Mouse (Mus musculus) cerebellum, postnatal 4 days (tissue): Measurements from ENCODE around the gene Prdm16.

Experiments used
- DNase-seq, 2 experiments: peaks; one replicate each; pipeline ENCODE4 v3.0.0; 2022; ENCODE audit warnings: low spot score in 2 of 2, mixed read lengths in 1 of 2

The Prdm16 gene

DNA sequence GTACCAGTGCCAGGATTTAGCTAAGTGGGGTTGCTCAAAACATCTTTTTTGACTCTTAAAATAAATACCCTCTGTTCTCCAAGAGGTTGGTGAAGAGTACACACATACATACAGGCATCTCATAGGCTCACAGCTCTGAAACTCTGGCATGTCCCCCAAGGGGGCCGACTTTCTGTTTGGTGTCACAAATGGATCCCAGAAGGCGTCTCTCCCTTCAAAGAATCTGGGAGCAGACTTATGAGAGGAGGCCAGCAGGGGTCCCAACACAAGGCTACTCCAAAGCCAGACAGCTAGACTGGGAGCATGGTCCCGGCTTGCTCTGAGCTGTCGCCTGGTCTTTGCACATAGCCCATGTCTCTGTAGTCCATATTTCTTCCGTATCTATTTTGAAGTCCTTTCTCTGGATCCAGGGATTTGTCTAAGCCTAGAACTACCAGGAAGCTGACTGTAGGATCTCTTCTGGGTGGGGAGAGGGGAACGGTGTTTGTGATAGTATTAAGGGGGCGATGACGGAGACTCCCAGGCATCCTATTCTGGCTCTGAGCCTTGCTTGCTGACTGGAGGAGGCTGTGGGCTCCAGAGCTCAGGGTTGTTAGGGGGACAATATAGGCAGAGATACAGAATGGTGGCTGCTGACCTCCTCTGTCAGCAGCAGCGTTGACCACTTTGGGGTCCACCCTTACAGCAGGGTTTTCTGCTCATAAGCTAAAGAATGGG is 156.0 kb downstream of the Prdm16 start:
- DNase-seq, result no peak

DNA sequence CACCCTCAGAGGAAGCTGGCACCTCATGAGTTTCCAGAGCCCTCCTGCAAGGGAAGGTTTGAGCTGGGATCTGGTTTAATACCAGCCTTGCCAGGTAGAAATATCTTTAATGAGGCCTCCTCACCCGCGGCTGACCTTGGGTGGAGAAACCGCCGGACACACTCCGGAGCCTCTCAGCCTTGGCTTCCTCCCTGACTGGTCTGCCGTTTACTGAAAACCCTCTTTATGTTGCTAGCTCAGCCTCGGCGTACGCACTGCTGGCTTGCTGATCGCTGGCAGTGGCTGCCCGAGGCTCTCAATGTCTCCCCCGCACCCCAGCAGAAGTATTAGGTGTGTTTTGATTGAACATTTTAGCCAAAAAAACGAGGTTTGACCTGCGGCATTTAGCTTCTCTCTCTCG is 156.5 kb downstream of the Prdm16 start:
- no peak for DNase-seq

DNA sequence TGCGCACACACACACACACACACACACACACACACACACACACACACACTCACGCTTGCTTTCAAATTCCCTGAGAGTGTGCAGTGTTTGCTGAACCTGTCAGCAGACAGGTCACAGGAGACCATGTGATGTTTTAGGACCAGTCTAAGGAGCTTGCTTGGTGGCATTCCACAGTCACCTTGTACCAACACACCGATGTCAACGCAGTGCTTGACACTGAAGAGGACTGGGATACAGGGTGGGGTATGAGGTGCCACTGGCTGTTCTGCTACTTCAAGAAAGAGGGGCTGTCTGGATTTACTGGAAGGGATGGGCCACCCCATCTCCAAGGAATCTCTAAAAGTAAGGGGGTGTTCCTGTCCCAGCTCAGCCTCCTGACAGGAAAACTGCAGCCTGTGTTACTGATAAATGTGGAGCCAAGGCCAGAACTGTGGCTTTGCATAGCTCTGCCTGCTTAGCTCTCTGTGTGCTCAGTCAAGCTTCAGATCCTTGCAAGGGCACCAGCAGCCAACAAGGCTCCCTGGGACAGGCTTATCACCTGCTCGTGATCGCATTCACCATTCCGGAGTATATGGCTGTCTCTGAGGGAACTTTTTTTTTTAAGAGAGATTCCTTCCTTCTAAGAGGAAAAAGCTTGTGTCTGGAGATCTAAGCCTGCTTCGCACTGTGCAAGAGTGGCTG is 157.6 kb downstream of the Prdm16 start:
- no peak for DNase-seq

DNA sequence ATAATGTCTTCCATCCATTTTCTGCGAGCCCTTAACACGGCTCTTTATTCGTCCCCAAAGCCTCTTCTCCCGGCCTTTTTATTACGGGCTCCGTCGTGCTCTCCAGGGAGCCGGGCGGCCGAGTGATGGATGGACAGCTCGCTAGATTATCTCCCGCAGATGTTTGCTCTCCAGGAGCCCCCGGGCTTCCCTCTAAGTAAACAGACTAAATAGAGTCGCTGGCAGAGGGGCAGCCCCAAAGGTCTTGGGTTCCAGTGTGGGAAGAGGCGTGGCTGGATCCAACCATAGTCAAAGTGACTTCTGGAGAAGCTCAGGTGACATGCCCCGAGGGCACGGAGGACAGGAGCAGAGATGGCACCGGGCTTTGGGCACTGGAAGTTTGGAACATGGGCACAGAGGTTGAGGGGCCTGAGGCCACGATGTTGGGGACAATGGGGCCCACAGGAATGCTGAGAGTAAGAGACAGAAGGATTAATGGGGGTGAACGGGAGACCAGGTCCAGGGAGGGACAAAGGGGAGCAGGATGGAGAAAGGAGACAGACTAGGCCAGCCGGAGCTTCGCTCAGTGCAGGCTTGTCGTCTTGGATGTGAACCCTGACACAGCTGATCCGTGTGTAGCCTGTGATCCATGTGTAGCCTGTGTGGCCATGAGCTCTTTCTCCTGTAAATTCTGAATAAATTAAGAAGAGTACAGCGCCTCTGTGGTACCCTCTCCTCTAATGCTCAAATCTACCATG is 162.9 kb downstream of the Prdm16 start:
- no peak for DNase-seq

DNA sequence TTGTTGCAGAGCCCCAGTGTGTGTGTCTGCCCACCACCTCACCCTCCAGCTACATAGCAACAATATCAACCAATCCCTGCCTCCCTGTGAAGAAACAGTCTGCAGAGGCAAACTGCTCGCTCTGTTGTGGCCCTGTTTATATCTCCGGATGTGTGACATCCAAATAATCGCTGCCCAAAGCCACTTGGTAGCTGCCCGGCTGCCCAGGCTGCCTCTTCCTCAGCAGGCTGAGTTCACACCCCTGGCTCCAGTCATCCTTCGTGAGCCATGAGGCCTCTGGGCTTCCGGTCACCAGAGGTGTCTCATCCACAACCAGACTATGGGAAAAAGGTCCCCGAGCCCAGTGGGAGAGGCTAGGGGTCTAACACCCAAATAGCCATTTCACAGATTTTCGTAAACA is 164.1 kb downstream of the Prdm16 start:
- DNase-seq, result no peak

DNA sequence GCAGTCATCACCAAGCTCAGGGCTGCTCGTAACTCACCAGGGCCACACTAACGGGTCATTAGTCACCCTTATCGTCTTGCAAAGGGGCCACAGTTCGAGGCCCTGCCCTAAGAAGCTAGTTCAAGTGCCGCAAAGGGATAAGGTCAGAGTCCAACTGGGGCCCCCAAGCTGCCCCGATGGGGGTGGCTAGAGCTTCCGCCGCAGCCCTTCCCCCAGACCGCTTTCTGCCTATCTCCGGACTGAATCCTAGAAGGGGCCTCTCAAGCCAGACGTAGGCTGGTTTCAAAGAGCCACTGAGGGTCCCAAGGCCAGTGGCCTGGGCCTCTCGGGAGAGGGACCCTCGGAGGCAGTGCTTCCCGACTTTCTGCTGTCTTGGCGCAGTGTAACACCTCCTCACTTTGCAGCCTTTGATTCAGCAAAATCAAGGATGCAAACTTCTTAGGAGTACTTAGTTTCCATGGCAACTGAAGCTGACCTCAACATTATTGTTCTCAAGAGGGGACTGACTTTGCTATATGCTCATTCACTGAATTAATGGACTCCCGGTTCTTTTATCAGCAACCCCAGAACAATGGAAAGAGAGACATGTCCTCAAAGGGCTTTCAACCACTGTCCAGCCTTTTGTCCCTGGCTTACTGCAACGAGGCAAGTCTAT is 165.1 kb downstream of the Prdm16 start:
- no peak for DNase-seq

DNA sequence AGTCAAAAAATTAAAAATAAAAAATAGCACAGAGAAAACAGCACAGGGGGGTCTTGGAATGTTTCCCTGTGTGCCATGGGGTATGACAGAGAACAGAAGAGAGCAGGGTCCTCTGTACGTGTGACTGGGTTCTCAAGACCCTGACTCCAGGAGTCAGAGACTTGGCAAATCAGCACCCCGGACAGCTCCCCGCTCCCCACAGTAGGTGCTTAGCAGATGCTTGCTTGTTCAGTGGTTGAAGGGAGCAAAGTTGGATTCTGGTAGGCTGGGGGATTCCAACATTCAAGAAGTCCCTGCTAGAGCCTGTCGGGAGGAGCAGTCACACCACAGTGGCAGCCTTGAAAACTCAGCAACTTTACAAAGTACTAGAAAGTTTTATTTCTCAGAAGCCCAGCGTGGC is 170.4 kb downstream of the Prdm16 start:
- DNase-seq, result no peak

DNA sequence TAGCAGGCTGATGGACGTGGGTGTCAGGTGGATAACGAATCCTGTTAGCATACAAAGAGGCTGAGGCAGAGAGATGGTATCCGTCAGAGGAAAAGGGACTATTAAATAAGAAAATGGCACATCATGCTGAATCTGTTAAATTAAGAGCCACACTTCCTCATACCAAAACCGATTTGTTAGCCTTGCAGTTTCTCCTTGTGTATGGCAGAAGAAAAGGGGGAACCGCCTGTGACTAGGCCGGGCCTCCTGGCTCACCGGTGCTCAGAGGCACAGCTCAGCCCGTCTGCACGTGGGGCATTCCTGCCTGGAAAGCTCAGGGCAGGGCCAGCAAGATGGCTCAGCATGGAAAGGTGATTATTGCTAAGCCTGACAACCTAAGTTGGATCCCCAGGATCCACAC is 171.6 kb downstream of the Prdm16 start:
- no peak for DNase-seq

DNA sequence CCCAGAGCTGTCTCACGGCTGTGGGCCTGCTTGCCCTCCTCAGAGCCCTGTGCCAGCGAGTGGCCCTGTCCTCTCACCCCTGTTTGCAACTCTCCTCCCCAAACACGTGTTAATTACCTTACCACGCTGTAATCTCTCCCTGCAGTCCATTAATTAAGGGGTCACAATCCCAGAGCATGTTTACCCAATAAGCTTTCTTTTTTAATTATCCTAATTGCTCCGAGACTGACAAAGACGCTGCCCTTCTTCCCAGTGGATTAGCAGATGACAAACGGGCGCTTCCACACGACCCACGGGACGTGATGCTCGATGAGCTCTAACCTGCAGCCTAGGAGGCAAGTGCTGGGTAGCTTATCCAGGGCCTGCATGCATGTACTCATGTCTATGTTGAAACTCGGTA is 176.7 kb downstream of the Prdm16 start:
- DNase-seq, result no peak

DNA sequence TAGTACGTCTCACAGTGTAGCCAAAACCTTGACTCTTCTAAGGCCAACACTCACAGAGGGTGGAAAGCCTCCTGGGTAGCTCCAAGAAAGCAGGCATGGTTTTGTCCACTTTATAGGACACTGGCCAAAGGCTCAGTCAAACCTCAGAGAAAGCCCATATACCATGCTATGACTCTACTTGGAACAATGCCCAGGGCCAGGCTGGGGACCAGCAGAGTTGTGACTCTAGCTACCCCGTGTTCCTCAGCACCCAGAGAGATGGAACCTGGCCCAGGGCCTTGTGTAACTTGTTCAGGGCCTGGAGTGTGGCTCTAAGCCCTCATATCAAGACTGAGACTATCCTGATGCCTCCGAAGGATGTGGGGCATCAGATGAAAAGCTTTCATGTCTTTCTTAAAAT is 178.9 kb downstream of the Prdm16 start:
- DNase-seq, result no peak

DNA sequence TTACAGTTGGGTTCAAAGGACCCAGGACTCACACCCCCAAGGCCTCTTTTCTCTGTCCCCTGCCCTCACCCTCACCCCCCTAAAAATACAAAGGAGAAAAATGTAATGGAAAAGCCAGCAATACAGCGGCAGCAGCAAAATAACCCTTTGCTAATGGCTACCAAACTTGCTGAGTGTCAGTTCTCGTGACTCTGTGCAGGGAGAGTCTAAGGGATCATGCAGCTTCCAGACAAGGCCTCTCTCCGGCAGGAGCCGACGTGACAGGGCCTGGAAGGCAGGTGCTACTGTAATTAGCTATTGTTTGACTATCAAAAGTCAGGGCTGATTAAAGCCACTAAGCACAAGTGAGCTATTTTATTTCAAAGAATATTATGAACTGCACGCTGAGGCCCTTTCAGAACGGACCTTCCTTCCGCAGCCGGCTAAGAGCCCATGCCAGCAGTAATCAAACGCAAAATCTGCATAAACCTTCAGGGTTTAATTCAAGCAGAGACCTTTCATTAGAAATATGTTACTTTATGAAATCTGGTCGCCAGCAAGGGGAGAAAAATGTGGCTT is 180.3 kb downstream of the Prdm16 start:
- DNase-seq, result no peak

DNA sequence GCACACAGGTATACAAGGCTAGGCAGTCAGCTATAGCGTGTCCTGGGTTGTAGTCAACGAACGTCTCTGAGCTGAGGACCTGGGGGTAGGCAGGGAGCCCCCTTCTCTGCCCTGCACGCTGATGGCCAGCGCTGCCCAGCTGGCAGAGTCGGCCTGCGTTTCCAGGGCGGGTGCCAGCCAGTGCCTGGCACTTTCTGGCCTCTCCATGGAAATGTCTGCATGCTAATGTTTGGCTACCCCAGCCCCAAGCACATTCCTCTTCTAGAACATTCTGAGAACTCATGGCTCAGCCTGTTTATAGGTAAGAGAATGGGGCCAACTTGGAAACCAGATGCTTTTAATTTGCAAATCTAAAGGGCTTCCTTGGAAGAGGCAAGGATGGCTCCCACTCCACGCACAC is 186.2 kb downstream of the Prdm16 start:
- no peak for DNase-seq

DNA sequence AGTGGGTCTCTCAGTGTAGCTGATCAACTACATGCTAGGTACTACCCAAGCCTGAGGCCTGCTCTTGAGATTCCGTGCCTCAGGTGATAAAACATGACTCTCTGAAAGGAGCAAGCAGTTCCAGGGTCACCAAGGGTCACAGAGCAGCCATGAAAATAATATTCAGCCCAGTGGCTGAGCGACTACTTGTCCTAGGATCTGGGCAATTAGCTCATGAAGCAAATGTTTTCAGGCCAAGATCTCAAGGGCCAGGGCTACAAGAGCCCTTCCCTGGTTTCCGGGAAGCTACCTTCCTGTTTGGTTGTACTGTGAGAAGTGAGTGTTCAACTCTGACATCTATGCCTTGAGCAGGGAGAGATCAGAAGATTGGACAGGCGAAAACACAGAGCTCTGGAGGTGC is 186.6 kb downstream of the Prdm16 start:
- DNase-seq, result no peak

DNA sequence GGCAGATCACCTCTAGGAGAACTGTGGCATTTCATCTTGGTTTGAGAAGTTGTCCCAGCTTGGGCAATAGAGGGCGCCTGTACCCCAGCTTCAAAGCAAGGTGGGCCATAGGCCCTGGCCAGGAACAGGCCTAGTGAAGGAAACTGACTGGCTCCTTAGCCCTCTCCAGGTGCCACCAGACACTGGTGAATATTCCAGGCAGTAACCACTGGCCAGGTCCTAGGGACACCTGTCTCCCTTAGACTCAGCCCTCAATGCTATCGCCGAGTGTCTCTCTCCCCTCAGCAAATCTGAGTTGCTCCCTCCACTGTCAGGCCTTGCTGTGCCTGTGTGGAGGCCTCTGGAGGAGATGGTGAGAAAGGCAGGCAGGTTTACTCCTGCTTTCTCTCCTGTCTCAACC is 187.3 kb downstream of the Prdm16 start:
- DNase-seq, result peak in 1 of 2 experiments; percentile 49

DNA sequence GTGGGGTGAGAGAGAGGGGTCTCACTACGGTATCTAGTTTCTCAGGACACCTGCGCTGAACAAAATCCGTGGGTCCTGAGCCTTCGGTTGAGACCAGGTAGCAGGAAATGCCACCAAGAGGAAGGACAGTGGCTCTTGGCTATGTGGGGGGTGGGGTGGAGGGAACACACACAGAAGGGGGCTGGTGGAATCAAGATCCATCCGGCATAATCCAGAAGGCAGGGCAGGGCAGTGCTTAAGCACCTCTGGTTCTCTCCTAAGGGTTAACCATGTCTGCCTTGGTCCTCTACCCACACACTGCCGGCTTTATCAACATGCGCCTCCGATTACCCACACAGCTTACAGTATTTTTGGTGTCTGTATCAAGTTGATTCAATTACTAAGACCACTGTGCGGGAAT is 191.0 kb downstream of the Prdm16 start:
- no peak for DNase-seq

DNA sequence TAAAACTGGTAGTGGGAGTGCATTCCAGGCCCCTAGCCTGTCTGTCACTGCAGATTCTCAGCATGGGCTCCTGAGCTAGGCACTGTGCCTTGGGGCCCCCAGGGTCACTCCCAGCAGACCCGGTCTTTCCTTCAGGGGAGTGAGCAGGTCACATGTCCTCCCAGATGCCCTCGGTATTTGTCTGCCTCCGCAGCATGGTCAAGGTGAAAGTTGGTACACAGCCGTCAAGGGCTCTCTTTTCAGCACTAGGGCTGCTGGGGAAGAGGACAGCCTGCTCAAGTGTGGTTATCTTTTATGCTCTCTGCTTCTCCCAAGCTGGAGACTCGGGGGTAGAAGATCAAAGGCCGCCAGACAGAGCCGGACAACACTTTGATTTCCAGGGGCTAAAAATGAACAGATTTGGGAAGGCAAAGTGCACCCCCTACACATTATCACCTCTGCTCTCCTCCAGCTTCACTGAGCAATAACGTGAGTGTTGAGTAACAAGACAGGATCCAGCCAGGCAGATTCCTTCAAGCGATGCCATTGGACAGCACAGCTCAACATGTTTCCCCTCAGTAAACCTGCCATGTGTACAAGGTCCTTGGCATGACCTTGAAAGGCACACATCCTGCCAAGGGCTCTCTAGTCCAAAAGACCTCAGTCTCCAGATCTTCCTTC is 193.9 kb downstream of the Prdm16 start:
- DNase-seq, result no peak

DNA sequence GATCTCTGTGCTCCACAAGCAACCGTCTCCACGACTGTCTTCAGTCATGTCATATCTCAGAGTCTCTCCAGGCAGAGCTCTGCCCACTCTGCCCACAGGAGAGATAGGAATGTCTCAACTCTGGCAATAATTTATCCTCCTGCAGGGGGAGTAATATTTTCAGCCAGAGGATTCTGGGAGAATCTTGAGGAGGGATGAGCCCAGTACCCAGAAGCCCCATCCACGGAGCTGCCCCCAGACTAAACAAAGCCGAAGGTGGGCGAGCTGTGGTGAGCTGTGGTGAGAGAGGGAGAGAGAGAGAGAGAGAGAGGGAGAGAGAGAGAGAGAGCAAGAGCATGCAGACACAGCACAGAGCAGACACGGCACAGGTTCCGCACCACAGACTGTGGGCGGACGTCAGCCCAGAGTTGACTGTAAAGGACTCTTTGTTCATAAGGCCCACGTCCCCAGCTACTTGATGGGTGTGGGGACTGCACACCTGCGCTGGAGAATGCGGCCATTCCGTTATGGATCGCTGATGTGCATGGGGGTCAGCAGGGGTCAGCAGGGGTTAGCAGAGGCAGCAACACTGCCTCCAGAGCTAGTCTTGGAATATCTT is 197.1 kb downstream of the Prdm16 start:
- no peak for DNase-seq

DNA sequence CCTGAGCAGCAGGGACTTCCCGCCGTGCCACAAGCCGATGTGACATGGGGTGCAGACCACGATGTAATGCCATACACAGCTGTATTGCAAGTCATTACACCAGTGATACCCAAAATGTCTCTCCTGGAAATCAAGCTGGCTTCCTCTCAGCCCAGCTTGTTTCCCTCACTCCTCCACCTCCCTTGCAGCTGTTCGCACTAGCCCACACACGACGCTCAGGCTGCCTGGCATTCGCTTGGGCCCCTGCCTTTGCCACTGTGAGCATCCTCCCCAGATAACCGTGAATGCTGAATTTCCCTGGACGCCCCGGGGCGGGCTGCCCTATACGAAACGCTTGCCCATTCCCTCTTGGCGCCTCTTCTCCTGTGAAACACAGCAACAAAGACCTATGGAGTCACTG is 198.1 kb downstream of the Prdm16 start:
- no peak for DNase-seq

DNA sequence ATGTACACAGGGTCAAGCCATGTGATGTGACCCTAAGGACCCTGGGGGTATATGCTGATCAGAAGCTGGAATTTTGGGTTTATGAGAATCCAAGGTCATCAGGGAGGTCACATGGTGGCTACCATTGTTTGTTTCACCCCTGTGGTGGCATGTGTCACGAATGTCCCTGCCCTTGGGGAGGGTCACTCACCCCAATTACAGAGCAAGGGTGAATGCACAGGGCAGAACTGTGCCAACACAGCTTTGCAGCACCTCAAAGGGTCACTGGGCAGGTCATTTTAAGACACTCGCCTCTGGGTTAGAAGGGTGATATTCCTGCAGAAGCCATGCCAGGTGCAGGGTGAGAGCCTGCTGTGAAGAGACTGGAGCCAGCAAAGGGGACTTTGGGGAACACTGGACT is 206.9 kb downstream of the Prdm16 start:
- DNase-seq, result no peak

DNA sequence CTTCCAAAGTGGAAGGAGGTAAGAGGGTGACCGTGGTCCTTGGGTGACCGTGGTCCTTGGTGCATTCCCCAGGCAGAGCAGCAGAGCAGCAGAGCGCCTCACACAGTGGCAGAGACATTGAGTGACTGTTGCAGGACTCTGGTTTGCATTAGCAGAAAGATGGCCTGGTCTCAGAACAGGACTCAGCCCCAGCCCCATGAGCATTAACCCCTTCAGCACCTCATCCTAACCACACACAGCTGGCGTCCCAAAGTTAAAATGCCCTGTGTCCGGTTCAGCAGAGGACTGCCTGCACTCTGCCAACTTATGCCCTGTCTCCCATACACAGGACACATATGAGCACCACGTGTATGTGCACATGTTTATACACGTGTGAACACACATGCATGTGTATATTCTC is 209.8 kb downstream of the Prdm16 start:
- DNase-seq, result no peak

DNA sequence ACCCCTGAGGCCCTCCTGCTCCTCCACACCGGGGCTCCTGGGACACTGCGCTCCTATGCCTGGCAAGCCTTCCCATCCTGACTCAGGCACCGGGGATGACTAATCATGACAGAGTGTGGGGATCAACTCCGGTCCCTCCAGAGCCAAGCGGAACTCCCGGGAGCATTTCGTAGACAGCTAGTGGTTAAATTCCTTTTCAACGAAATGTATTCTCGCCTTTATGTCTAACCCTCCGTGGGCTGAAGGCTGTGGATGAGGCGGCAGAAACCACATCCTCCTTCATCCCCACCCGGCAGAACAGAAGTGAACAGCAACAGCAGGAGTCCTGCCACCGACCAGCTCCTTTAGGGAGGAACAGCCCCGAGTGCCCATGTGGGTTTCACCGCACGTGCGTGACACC is 211.4 kb downstream of the Prdm16 start:
- DNase-seq, result no peak
